Mouse (Mus musculus) heart, adult 2 months (tissue): ENCODE data around the gene Ttpal.

ENCODE experiments used
- CTCF ChIP-seq: fragments of 200-600 bp; IDR thresholded peaks from 2 replicates; pipeline ENCODE4 v1.8.1; 2022; ENCODE audit warnings: antibody characterized with exemption, mild to moderate bottlenecking, moderate library complexity
- EP300 ChIP-seq: fragments of 200-500 bp; IDR thresholded peaks from 2 replicates; pipeline ENCODE4 v1.6.1; 2011; ENCODE audit warnings: low read depth, low read length, control low read depth; ENCODE audit not compliant: insufficient read depth
- POLR2A ChIP-seq: fragments of 200-500 bp; IDR thresholded peaks from 2 replicates; pipeline ENCODE4 v1.6.1; 2011; ENCODE audit warnings: mild to moderate bottlenecking, low read depth, low read length, control low read depth; ENCODE audit not compliant: insufficient read depth

- no peak for TF ChIP-seq CTCF
- TF ChIP-seq POLR2A = no peak
- 0 out of 2 replicates have a peak, but pooled peaks have one; percentile 14 for TF ChIP-seq EP300
These were observed 35.6 kb downstream of the Ttpal start for GRCm38 (mm10) chr2:163637655-163638266.
